Mouse (Mus musculus): ENCODE results near the gene Celf6. TPM values are rescaled to one million over a fixed set of nuclear protein-coding genes. Genes with fewer than 3 reads are reported as not detected.

The Celf6 gene
- total RNA-seq, 2 experiments from 2014 or later, result not detected

Other genes starting within 250 kb of the Celf6 start
- 3.5 and 8.7 TPM in 2 replicates for gene Bbs4, start 224.4 kb upstream of the Celf6 start, total RNA-seq (2015)
- gene Bbs4, start 224.4 kb upstream of the Celf6 start, total RNA-seq (2017), result 7.6 and 9.7 TPM in 2 replicates
- 91.4 and 102 TPM in 2 replicates for gene Arih1, start 91.3 kb upstream of the Celf6 start, total RNA-seq (2015)
- gene Arih1, start 91.3 kb upstream of the Celf6 start, total RNA-seq (2017), result 87.9 and 105 TPM in 2 replicates
- 98.6 and 103 TPM in 2 replicates for gene Hexa, start 38.4 kb upstream of the Celf6 start, total RNA-seq (2015)
- 168 and 210 TPM in 2 replicates for gene Hexa, start 38.4 kb upstream of the Celf6 start, total RNA-seq (2017)
- gene Tmem202, start 38.1 kb upstream of the Celf6 start, total RNA-seq (2015), result 0.17 TPM in 1 of 2 replicates, not detected in the other
- not detected in 2 replicates for gene Tmem202, start 38.1 kb upstream of the Celf6 start, total RNA-seq (2017)
- gene Parp6, start 39.4 kb downstream of the Celf6 start, total RNA-seq (2015), result 37.6 and 52.4 TPM in 2 replicates
- gene Parp6, start 39.4 kb downstream of the Celf6 start, total RNA-seq (2017), result 15.7 and 24.5 TPM in 2 replicates
- gene Pkm, start 78.5 kb downstream of the Celf6 start, total RNA-seq (2015), result 151 and 190 TPM in 2 replicates
- gene Pkm, start 78.5 kb downstream of the Celf6 start, total RNA-seq (2017), result 900 and 914 TPM in 2 replicates
- gene Gramd2, start 102.2 kb downstream of the Celf6 start, total RNA-seq (2015), result 0.02 TPM in 1 of 2 replicates, not detected in the other
- 0.14 TPM in 1 of 2 replicates, not detected in the other for gene Gramd2, start 102.2 kb downstream of the Celf6 start, total RNA-seq (2017)
- 4.7 and 6.4 TPM in 2 replicates for gene Senp8, start 172.8 kb downstream of the Celf6 start, total RNA-seq (2015)
- gene Senp8, start 172.8 kb downstream of the Celf6 start, total RNA-seq (2017), result 8.1 and 8.8 TPM in 2 replicates
- gene Myo9a, start 173.0 kb downstream of the Celf6 start, total RNA-seq (2015), result 8.5 and 14.4 TPM in 2 replicates
- gene Myo9a, start 173.0 kb downstream of the Celf6 start, total RNA-seq (2017), result 8.3 and 20.4 TPM in 2 replicates

Data from megakaryocyte progenitor cell, adult 5-6 weeks (primary cell).